Mouse (Mus musculus) erythroblast, embryonic 14.5 days (primary cell): ENCODE data around the gene Cyp24a1. TPM values are rescaled to one million over a fixed set of nuclear protein-coding genes. Genes with fewer than 3 reads are reported as not detected.

Experiments
- H3K27me3 ChIP-seq: 2 replicates; pipeline ENCODE4 v1.6.1; 2012; ENCODE audit warnings: inconsistent platforms; ENCODE audit not compliant: control insufficient read depth
- H3K36me3 ChIP-seq: 2 replicates; pipeline ENCODE4 v1.6.1; 2012; ENCODE audit warnings: mild to moderate bottlenecking, inconsistent platforms; ENCODE audit not compliant: control insufficient read depth
- H3K4me1 ChIP-seq: 2 replicates; pipeline ENCODE4 v1.6.1; 2012; ENCODE audit warnings: inconsistent platforms; ENCODE audit not compliant: control insufficient read depth
- H3K4me3 ChIP-seq: replicated peaks from 2 replicates; pipeline ENCODE3; 2012; ENCODE audit warnings: moderate library complexity, mild to moderate bottlenecking, inconsistent platforms
- H3K9me3 ChIP-seq: 2 replicates; pipeline ENCODE4 v1.6.1; 2012; ENCODE audit warnings: low read length, inconsistent platforms, mixed read lengths; ENCODE audit not compliant: control insufficient read depth
- GATA1 ChIP-seq: IDR thresholded peaks from 2 replicates; pipeline ENCODE4 v1.6.1; 2012; ENCODE audit warnings: low read length, inconsistent platforms, mixed read lengths
- TAL1 ChIP-seq: IDR thresholded peaks from 3 replicates; pipeline ENCODE4 v1.6.1; 2012; ENCODE audit warnings: low read length, inconsistent platforms, mixed read lengths
- polyA plus RNA-seq: library from polyadenylated mRNA; stranded (reverse); fragments of >175 nt; gene quantifications from 2 replicates; pipeline ENCODE4 v1.2.3, GENCODE M21; 2012

Gene Cyp24a1
- not detected in 2 replicates for polyA plus RNA-seq

- peaks cover 55% of the 10 kb centered on the region for H3K27me3 ChIP-seq
- no peaks in the 10 kb centered on the region for H3K9me3 ChIP-seq
- TF ChIP-seq TAL1 = no peak
- TF ChIP-seq GATA1 = no peak
- no peaks in the 10 kb centered on the region for H3K4me1 ChIP-seq
- H3K4me3 ChIP-seq = no peak within 1 kb of the TSS
- H3K36me3 ChIP-seq = no peaks in the 10 kb centered on the region
These were observed at the start of gene Cyp24a1 for GRCm38 (mm10) chr2:170497091-170497566. Gene Cyp24a1, minus strand, starts transcription at chr2:170497145.

GRCm38 (mm10) chr2:170545745-170546144 is 48.8 kb upstream of the Cyp24a1 start:
- TF ChIP-seq GATA1 (no peak), TAL1 (no peak)
- Histone ChIP-seq H3K9me3 (peaks cover 9% of the 10 kb centered on the region), H3K36me3 (no peaks in the 10 kb centered on the region), H3K4me3 (no peak overlapping the region), H3K4me1 (no peaks in the 10 kb centered on the region), H3K27me3 (no peaks in the 10 kb centered on the region)

- Histone ChIP-seq H3K4me3 (no peak overlapping the region), H3K4me1 (no peaks in the 10 kb centered on the region), H3K27me3 (no peaks in the 10 kb centered on the region), H3K9me3 (peaks cover 9% of the 10 kb centered on the region), H3K36me3 (no peaks in the 10 kb centered on the region)
- TF ChIP-seq GATA1 (no peak), TAL1 (no peak)
These were observed 48.0 kb upstream of the Cyp24a1 start for GRCm38 (mm10) chr2:170544950-170545349.

- Histone ChIP-seq H3K4me3 (no peak overlapping the region), H3K9me3 (peaks cover 9% of the 10 kb centered on the region), H3K27me3 (no peaks in the 10 kb centered on the region), H3K36me3 (no peaks in the 10 kb centered on the region), H3K4me1 (no peaks in the 10 kb centered on the region)
- no peak for TF ChIP-seq GATA1
- no peak for TF ChIP-seq TAL1
These were observed 47.2 kb upstream of the Cyp24a1 start for GRCm38 (mm10) chr2:170544159-170544558.

- TF ChIP-seq GATA1 (no peak), TAL1 (no peak)
- Histone ChIP-seq H3K36me3 (no peaks in the 10 kb centered on the region), H3K4me1 (no peaks in the 10 kb centered on the region), H3K4me3 (no peak overlapping the region), H3K9me3 (peaks cover 9% of the 10 kb centered on the region), H3K27me3 (no peaks in the 10 kb centered on the region)
These were observed 46.7 kb upstream of the Cyp24a1 start for GRCm38 (mm10) chr2:170543625-170544024.

- Histone ChIP-seq H3K36me3 (no peaks in the 10 kb centered on the region), H3K4me3 (no peak overlapping the region), H3K27me3 (no peaks in the 10 kb centered on the region), H3K4me1 (no peaks in the 10 kb centered on the region), H3K9me3 (peaks cover 9% of the 10 kb centered on the region)
- no peak for TF ChIP-seq GATA1
- no peak for TF ChIP-seq TAL1
These were observed 42.3 kb upstream of the Cyp24a1 start for GRCm38 (mm10) chr2:170539211-170539610.

GRCm38 (mm10) chr2:170535841-170536240 is 38.9 kb upstream of the Cyp24a1 start:
- no peak overlapping the region for H3K4me3 ChIP-seq
- no peak for TF ChIP-seq TAL1
- TF ChIP-seq GATA1 = no peak
- no peaks in the 10 kb centered on the region for H3K27me3 ChIP-seq
- no peaks in the 10 kb centered on the region; the same call in 1 of the 2 replicates for H3K9me3 ChIP-seq
- no peaks in the 10 kb centered on the region for H3K36me3 ChIP-seq
- H3K4me1 ChIP-seq = no peaks in the 10 kb centered on the region

GRCm38 (mm10) chr2:170534803-170535174 is 37.8 kb upstream of the Cyp24a1 start:
- TF ChIP-seq TAL1 (no peak), GATA1 (no peak)
- no peaks in the 10 kb centered on the region; the same call in 1 of the 2 replicates for H3K9me3 ChIP-seq
- no peaks in the 10 kb centered on the region for H3K4me1 ChIP-seq
- no peak overlapping the region for H3K4me3 ChIP-seq
- H3K27me3 ChIP-seq = no peaks in the 10 kb centered on the region
- H3K36me3 ChIP-seq = no peaks in the 10 kb centered on the region

GRCm38 (mm10) chr2:170534116-170534802 is 37.3 kb upstream of the Cyp24a1 start:
- no peaks in the 10 kb centered on the region for H3K27me3 ChIP-seq
- no peaks in the 10 kb centered on the region; the same call in 1 of the 2 replicates for H3K9me3 ChIP-seq
- no peaks in the 10 kb centered on the region for H3K4me1 ChIP-seq
- no peak for TF ChIP-seq GATA1
- TF ChIP-seq TAL1 = no peak
- no peaks in the 10 kb centered on the region for H3K36me3 ChIP-seq
- H3K4me3 ChIP-seq = no peak overlapping the region

GRCm38 (mm10) chr2:170530256-170530655 is 33.3 kb upstream of the Cyp24a1 start:
- Histone ChIP-seq H3K9me3 (no peaks in the 10 kb centered on the region; the same call in 1 of the 2 replicates), H3K36me3 (no peaks in the 10 kb centered on the region), H3K27me3 (no peaks in the 10 kb centered on the region), H3K4me3 (no peak overlapping the region), H3K4me1 (no peaks in the 10 kb centered on the region)
- TF ChIP-seq TAL1 (no peak), GATA1 (no peak)
